Mouse (Mus musculus): ENCODE results near the gene Surf4.

The Surf4 gene

DNA sequence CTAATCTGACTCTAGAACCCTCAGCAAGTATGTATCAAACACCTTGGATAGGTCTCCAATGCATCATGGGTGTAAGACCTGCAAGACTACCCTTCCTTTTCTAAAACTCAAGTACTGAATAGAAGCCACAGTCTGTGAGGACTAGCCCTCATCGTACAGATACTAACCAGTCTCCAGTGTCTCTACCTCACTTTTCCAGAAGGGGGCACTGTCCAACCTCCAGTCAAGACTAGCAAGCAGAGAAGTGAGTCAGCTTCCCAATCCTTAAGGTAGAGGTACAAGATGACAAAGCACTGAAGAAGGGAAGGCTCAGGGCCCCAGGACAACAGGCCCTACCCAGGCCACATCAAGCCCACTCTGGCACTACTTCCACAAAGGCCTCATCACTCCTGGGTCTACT lies 3.3 kb downstream of the Surf4 start:
- peak; percentile 77 for DNase-seq (ENCODE audit: low read depth)

DNA sequence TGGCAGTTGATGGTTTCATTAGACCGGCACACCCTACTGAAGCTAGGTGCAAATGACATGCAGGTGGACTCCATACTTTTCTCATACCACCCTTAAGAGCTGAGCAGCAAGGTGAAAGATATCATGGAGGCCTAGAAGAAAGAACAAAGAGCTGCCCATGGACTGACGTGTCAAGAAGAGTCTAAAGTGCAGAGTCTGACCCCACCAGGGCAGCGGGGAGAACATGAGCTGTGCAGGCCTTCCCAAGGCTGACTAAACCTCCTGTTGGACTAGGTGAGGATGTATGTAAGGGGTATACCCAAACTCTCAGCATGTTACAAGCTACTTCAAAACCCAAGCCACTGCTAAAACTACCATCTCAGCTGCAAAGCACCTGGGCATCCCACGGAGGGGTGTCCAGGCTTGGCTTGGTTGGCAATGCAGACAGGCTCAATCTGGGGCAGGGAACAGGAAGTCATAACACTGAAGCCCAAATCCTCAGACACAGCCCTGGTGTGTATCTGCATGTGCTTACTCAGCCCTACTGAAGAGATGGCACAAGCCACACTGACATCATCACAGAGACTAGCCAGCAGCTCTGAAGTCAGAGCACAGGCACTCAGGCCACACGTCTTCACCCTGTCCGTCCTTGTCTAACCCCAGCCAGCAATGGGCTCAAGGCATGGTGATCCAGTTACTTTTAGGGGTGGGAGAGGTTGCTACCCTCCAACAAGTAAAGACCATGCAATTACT lies 5.8 kb downstream of the Surf4 start:
- no peak for DNase-seq (ENCODE audit: low read depth)

DNA sequence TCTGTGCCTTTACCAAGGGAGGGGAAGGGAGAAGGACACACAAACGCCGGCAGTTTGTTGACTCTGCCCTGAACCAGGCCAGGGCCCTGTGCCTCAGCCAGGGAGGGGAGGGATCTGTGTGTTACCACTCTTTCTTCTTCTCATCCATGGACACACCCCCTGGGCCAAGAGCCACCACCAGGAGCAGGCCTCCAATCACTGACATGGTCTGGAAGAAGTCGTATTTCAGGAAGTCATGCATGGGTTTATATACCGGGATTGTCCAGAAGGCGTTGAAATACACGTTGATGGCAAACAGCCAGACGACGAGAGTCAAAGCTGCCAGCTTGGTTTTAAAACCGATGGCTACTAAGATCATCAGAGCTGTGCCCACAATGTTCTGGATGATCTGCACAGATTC lies 11.9 kb downstream of the Surf4 start:
- DNase-seq (ENCODE audit: low read depth), result no peak

GRCm38 (mm10) chr2:26920190-26920855 lies 13.4 kb downstream of the Surf4 start:
- DNase-seq (ENCODE audit: low read depth), result no peak

DNA sequence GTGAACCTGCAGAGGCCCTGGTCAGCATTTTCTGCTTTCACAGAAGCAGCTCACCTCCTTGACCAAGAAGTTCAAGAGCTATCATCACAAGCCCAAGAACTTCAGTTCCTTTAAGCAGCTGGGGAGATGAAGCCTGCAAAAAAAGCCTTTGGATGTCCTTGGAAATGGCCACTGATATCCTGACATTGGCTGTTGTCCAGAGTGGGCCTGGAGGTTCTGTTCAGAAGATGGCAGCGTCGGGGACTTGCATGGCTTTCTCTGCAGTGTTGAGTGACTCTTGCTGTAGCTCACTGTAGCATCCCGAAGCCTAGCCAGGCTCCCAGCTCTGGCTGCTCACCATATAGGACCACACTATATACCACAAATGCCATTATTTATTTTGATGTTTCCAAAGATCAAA lies 14.0 kb downstream of the Surf4 start:
- DNase-seq (ENCODE audit: low read depth), result no peak

DNA sequence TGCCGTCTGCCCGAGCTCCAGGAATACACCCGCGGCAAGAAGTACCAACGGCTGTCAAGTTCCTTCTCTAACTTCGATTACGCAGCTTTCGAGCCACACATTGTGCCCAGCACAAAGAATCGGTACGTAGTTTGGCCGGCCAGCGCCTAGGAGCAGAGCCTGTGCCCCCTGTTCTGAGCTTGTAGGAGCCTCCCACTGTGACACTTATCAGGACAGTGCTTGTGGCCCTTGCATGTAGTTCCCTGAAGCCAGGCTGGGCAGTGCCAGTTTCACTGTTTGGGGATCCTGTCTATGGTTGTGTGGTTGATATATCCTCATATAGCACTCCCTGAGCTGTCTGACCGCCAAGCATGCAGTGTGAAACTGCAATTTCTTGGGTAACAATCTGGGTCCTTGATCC lies 17.0 kb downstream of the Surf4 start:
- DNase-seq (ENCODE audit: low read depth), result no peak

DNA sequence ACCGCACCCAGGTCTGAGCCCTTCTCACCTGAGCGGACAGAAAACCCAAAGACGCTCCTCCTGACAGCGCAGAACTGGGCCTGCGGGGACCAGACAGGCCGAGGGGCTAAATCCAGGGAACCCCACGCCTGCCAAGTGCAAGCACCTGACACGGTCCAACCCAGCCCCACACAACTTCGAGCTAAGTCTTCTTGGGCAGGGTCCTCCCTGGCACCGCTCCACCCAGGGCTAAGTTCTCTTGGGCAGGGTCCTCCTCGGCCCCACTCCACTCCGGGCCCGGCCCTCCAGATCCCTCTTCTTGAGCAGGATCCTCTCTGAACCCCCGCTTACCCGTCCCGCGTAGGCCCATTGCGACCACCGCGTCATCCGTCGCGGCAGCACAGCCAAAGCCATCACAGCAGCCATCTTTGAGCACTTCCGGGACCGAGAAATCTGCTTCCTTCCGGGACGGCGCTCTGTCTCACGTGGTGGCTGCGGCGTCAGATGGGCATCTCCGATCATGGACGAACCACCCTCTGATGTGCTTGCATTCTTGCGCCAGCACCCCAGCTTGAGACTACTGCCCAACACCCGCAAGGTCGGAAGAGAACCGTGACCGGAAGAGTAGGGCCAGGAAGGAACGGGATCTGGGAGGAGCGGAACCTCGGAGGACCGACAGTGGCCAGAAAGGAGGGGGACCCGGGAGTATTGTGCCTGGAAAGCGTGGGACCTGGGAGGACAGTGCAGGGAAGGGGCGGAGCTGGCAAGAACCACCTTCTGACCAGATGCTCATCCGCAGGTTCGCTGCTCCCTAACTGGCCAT lies 17.6 kb downstream of the Surf4 start, which contains the start of the genes Surf2 and Surf1:
TSS of gene Surf2 (plus strand) at position 441 of the 802 bp plus-strand sequence.
TSS of gene Surf1 (minus strand) at position 604 of the 802 bp plus-strand sequence.
- DNase-seq (ENCODE audit: low read depth), result peak; percentile 76

DNA sequence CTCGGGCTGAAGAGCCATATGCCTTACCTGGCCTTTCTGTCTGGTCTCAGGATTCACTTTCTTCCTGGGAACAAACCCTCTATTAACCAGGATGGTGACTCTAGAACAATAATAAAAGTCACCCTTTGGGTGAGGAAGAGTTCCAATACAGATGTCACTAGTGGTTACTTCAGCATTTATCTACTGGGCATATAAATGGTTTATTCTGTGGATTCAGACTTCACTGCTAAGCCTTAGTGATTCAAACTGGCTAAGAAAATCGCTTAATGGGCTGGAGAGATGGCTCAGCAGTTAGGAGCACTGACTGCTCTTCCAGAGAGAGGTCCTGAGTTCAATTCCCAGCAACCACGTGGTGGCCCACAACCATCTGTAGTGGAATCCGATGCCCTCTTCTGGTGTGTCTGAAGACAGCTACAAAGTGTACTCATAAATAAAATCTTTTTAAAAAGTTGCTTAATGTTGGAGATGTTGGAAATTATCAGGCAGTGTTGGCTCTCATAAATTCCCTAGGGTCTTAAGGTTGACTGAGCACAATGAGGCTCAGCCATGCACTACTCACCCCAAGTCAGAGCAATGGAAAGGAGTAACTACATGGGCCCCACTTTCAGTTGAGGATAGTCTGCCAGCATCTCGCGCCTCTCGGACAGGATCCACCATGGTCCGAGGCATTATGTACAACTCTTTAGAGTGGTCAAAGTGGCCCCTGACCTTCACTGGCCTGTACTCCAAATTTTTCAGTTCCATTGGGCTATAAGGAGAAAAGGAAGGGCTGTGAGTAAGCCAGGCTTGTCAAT lies 19.4 kb downstream of the Surf4 start:
- no peak for DNase-seq (ENCODE audit: low read depth)

DNA sequence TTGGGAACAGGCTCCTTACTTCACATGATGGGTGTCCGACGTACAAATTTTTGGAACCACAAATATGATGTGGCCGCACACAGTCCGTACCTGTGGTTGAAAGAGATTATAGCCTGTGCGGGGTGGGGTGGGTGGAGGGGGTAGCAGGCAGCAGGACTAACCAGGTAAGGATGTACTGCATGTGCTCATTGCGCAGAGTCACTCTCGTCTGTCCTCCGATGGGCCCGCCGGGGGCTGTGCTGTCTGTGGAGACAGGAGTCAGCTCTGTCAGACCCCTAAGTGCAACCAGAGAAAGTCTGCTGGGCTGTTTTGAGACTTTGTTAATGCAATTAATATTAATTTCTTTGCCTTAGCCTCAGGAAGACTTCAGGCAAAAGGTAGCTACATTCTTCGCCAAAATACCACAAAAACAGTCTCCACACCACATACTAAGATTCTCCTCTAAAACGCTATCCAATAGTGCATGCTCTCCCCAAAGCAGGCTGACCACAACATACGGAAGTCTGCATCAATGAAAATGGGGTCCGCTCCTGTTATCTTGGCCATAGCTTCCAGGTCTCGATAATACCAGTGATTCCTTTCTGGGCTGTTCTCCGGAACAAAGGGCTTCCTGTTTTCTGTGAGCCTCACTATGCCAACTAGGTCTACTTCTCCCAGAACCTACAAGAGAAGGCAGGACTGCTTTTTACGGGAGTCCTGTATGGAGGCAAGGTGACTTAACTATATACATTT lies 20.1 kb downstream of the Surf4 start:
- no peak for DNase-seq (ENCODE audit: low read depth)

- no peak for DNase-seq (ENCODE audit: low read depth)
These were observed 21.4 kb downstream of the Surf4 start for GRCm38 (mm10) chr2:26912253-26912770.

GRCm38 (mm10) chr2:26910994-26911765 lies 22.5 kb downstream of the Surf4 start:
- DNase-seq (ENCODE audit: low read depth), result no peak

DNA sequence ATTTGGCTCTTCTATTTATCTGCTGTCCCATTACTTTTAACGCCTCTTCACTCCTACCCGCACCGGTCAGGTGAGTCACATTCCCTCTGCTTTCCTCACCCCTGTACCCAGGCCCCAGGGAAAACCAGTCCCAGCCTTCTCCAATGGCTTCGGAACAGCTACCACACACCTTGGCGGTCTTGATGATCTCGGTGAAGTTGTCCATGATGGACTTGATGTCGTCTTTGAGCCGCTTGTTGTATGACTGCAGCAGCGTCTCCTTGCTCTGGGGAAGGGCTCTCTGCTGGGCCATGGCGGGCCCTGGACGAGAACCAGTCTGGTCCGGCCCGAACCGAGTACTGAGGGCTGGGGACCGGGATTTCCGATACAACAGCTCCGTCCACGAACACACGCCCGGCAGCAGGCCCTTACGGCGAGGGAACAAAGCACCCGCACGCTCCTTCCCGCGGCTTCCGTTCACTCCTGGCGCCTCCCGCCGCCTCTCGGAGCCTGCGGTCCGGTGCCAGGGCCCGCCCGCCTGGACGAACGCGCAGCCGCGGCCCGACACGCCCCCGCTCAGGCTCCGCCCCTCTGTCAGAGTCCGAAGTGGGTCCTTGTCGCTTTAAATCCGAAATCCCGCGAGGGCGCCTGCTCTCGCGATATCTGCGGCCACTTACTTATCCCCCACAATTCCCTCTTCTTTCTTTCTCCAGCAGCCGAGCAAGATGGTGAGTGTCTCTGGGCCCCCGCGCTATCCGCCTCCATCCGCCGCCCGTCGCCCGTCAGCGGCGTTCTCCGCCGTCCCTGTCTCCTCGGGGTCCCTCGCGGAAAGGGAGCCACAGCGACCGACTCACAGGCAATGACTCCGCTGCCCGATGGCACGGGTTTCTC lies 23.4 kb downstream of the Surf4 start, which contains the start of the genes Med22 and Rpl7a:
TSS of gene Med22 (minus strand) at position 554 of the 870 bp plus-strand sequence.
TSS of gene Rpl7a (plus strand) at position 641 of the 870 bp plus-strand sequence.
- peak; percentile 99 for DNase-seq (ENCODE audit: low read depth)

GRCm38 (mm10) chr2:26909387-26909784 lies 24.3 kb downstream of the Surf4 start:
- no peak for DNase-seq (ENCODE audit: low read depth)

DNA sequence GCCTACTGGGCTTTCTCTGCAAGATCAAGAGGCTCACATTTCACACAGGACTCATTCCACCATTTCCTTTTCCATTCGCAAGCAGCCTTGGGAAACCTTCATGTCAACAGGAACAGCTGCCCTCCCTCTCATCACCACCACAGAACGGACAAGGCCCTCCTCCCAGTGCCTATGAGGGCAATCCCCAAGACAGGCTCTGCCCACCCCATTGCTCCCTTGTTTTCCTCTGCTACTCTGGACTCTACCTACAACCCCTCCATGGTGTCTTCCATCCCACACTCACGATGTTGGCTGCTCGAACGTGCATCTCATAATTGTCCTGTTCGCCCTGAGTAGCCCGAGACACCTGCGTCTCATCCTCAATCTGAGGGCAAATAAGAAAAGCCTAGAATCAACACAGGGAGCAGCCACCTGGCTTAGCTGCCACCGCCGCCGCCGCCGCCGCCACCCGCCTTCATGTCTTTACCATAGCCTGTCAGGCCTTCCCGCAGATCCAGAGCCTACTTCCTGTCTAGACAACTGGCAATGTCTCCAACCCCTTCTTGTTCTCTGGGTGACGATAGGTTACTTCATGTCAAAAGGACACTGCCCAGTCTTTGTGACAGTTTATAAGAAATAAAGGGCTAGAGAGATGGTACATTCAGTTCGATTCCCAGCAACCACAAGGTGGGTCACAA lies 24.9 kb downstream of the Surf4 start:
- no peak for DNase-seq (ENCODE audit: low read depth)

DNA sequence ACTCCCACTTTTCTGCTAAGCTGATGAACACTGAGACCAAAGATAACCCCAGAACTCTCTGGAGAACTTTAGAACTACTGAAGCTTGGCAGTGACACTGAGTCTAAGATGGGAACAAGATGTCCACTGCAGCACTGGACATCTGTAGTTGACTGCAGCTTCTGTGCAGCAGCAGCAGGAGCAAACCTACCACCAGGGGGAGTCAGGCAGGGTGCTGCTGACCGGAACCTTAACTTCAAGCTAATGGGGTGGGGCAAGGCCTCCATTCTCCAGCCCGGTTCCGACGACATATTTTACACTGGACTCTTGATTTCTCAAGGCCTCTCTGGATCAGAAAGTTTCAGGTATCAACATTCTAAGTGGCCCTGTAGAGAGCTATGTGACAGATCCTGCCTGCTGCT lies 26.6 kb downstream of the Surf4 start:
- DNase-seq (ENCODE audit: low read depth), result no peak

DNA sequence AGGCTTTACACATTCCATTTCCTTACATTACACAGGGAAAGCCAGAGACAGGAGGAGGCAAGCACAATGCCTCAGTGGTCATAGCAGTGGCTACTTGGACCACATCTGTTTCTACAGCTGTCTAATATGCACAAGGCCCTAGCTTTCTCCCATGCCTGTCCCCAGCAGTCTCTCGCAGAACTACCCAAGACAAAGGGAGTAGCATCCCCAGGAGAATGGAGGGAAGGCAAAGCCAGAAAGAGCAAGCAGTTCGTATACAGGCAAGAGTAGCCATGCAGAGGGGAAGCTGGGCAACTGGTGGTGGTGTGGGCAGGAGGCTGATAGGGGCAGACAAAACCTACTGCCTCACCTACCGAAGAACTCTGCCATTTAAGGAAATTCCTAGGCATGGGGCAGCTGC lies 27.3 kb downstream of the Surf4 start:
- DNase-seq (ENCODE audit: low read depth), result no peak

DNA sequence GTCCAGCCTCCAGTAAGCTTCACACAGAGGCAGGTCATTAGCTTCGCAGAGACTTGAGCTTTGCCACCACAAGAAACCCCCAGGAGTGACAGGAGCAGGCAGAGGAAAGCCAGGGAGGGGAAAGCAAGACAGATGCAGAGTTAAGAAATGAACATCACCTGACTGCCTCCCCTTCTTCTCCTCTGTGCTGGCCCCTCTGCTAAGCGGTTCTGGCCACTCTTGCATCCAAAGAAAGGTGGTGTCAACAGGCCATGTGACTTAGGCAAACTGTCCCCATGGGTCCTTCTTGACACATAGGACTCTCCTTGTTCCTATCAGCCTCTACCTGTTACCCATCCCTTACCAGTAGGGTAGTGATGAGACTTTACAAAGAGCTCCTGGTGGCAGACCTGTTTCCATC lies 27.8 kb downstream of the Surf4 start:
- DNase-seq (ENCODE audit: low read depth), result no peak

DNA sequence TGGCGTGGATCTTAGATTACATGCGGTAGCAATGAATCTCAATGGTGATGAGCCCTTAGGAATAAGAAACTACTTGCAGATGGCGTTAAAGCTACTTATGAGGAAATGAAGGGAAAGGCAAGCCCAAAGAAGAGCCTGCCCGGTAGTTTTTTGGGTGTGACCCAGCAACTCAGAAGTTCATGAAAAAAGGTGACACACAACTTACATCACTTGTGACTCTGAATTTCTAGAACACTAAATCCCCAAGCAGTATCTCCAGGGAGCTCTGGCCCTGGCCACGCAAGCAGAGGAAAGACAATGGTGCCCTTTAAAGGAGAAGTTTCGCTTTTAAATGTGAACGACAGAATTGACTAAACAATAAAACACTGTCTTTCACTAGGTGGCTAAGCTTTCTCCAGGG lies 30.4 kb downstream of the Surf4 start:
- DNase-seq (ENCODE audit: low read depth), result no peak
